Mouse (Mus musculus) neural tube, embryonic 10.5 days (tissue): ENCODE results near the gene Atp13a2.

ENCODE experiments used
- DNase-seq: peaks from one replicate; pipeline ENCODE4 v3.0.0-alpha.2; 2017; ENCODE audit warnings: low spot score; ENCODE audit errors: extremely low spot score

Gene Atp13a2

GRCm38 (mm10) chr4:140986711-140987395 is at the start of gene Atp13a2:
TSS of gene Atp13a2 (plus strand) at chr4:140986873.
- DNase-seq = peak; percentile 88

- no peak for DNase-seq
These were observed 42.3 kb upstream of the Atp13a2 start for GRCm38 (mm10) chr4:140944356-140944755.

- no peak for DNase-seq
These were observed 41.7 kb upstream of the Atp13a2 start for GRCm38 (mm10) chr4:140944961-140945442.

GRCm38 (mm10) chr4:140945571-140945970 is 41.1 kb upstream of the Atp13a2 start:
- DNase-seq = no peak

GRCm38 (mm10) chr4:140946048-140946447 is 40.6 kb upstream of the Atp13a2 start:
- no peak for DNase-seq

GRCm38 (mm10) chr4:140946580-140947205 is 40.0 kb upstream of the Atp13a2 start:
- DNase-seq = no peak

GRCm38 (mm10) chr4:140947487-140948440 is 38.9 kb upstream of the Atp13a2 start:
- no peak for DNase-seq

- DNase-seq = no peak
These were observed 38.2 kb upstream of the Atp13a2 start for GRCm38 (mm10) chr4:140948481-140948880.

GRCm38 (mm10) chr4:140949052-140949451 is 37.6 kb upstream of the Atp13a2 start:
- no peak for DNase-seq

- no peak for DNase-seq
These were observed 37.1 kb upstream of the Atp13a2 start for GRCm38 (mm10) chr4:140949616-140950015.

- DNase-seq = no peak
These were observed 36.1 kb upstream of the Atp13a2 start for GRCm38 (mm10) chr4:140950574-140950973.

- no peak for DNase-seq
These were observed 34.6 kb upstream of the Atp13a2 start for GRCm38 (mm10) chr4:140951861-140952641.

GRCm38 (mm10) chr4:140957131-140957702 is 29.5 kb upstream of the Atp13a2 start:
- no peak for DNase-seq

- DNase-seq = peak; percentile 75
These were observed 28.9 kb upstream of the Atp13a2 start for GRCm38 (mm10) chr4:140957725-140958124.

GRCm38 (mm10) chr4:140958319-140958718 is 28.4 kb upstream of the Atp13a2 start:
- DNase-seq = no peak

GRCm38 (mm10) chr4:140959128-140959679 is 27.5 kb upstream of the Atp13a2 start:
- no peak for DNase-seq

GRCm38 (mm10) chr4:140959715-140960479 is 26.8 kb upstream of the Atp13a2 start:
- DNase-seq = no peak

GRCm38 (mm10) chr4:140960781-140961466 is 25.7 kb upstream of the Atp13a2 start, which contains the start of gene Sdhb:
TSS of gene Sdhb (plus strand) at chr4:140961203.
- DNase-seq = peak; percentile 97
